Mouse (Mus musculus): ENCODE results near the gene Angel1.

- TF ChIP-seq CTCF (IDR thresholded peaks at IDR 0.05; ENCODE audit: low read depth, low read length) (no peak), GATA1 (IDR thresholded peaks at IDR 0.05; ENCODE audit: borderline replicate concordance, low read length) (no peak), POLR2AphosphoS5 (IDR thresholded peaks at IDR 0.05; ENCODE audit: insufficient replicate concordance, low read depth, low read length) (no peak), TAL1 (conservative IDR thresholded peaks at IDR 0.05; ENCODE audit: low read depth, low read length) (no peak), GATA2 (IDR thresholded peaks at IDR 0.05; ENCODE audit: borderline replicate concordance, low read depth, low read length) (no peak)
Observed at GRCm38 (mm10) chr12:86679546-86679930, 46.7 kb downstream of the Angel1 start.
